Mouse (Mus musculus) central nervous system, embryonic 14 days (tissue): Measurements from ENCODE around the gene Marf1. TPM values are rescaled to one million over a fixed set of nuclear protein-coding genes. Genes with fewer than 3 reads are reported as not detected.

Source experiments
- polyA plus RNA-seq: library from polyadenylated mRNA; depleted of rRNA; stranded (reverse); fragments of >200 nt; gene quantifications from 2 replicates; pipeline ENCODE4 v1.2.3, GENCODE M21; 2012; rRNA removed

The Marf1 gene
- 18.8 and 20.5 TPM in 2 replicates for polyA plus RNA-seq

DNA sequence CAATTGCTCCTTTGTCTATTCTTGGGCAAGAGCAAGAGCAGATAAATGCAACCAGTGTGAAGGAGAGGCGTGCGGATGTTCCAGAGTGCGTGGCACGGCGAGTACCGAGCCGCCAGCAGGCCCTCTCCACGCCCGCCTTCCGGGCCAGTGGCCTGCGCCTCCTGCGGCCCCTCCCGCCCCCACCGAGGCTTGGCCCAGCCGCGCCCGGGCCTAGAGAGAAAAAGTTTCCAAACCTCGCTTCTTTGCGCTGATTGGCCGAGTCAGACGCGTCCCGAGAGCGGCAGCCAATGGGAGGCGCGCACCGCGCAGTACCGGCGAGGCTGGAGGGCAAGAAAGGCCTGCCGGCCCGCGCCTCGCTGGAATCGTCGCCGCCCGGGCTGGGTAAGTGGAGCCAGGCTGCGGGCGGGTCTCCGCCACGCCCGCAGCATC lies at the start of gene Marf1, which contains the start of gene Nde1:
TSS of gene Marf1 (minus strand) at position 364 of the 429 bp plus-strand sequence.
TSS of gene Nde1 (plus strand) at position 288 of the 429 bp plus-strand sequence.

Other genes starting within 250 kb of the Marf1 start
- gene 2900011O08Rik, start 176.7 kb downstream of the Marf1 start, polyA plus RNA-seq, result 95.9 and 102 TPM in 2 replicates
- gene Ifitm7, start 176.5 kb downstream of the Marf1 start, polyA plus RNA-seq, result 1.6 and 1.7 TPM in 2 replicates
- 51.7 and 56.6 TPM in 2 replicates for gene Nde1, start 76 bp downstream of the Marf1 start, polyA plus RNA-seq
- 0.48 and 0.96 TPM in 2 replicates for gene Myh11, start 128.0 kb upstream of the Marf1 start, polyA plus RNA-seq
- 76.2 and 89.6 TPM in 2 replicates for gene Fopnl, start 154.1 kb upstream of the Marf1 start, polyA plus RNA-seq
- 10.6 and 11.4 TPM in 2 replicates for gene Abcc1, start 198.2 kb upstream of the Marf1 start, polyA plus RNA-seq